In genomic region chr1:87263257-87263656, GRCm38 (mm10) we compare ENCODE assay signal across 22 mouse cellular contexts. TPM values are rescaled to one million over a fixed set of nuclear protein-coding genes. Genes with fewer than 3 reads are reported as not detected.
A peak's percentile ranks its signal among the peaks of the same experiment; 100 is the strongest.
DNase-seq lines count a peak whose midpoint lies in the region; ATAC-seq and TF ChIP-seq lines count a peak whose summit lies in the region.
"Had no signal": no experiment of that assay in that cellular context is flagged by ENCODE, and none has a peak within 500 bp of the region (broad histone marks: within the 10 kb centered on the region; RNA-seq: fewer than 3 reads in every experiment).

No protein-coding gene starts in this region.

- no peak overlapping the region for H3ac ChIP-seq in myocyte (ENCODE audit: control insufficient read depth, insufficient read length)

- no peaks in the 10 kb centered on the region for H3K36me3 ChIP-seq in midbrain, embryonic 11.5 days (ENCODE audit: control insufficient read depth, insufficient read depth, low read length)
- H3K36me3 ChIP-seq in midbrain, embryonic 15.5 days (replicated peaks): no peaks in the 10 kb centered on the region
- no peaks in the 10 kb centered on the region for H3K36me3 ChIP-seq in forebrain, embryonic 11.5 days (ENCODE audit: control insufficient read depth, insufficient read depth, low read length)
- no peaks in the 10 kb centered on the region for H3K36me3 ChIP-seq in myocyte (ENCODE audit: control insufficient read depth, insufficient read depth)
- H3K36me3 ChIP-seq: intestine, embryonic 15.5 days; limb, embryonic 12.5 days had no signal

- no peak overlapping the region for H3K27ac ChIP-seq in midbrain, embryonic 11.5 days (ENCODE audit: low read depth, low read length)
- H3K27ac ChIP-seq in midbrain, embryonic 15.5 days: no peak overlapping the region
- H3K27ac ChIP-seq in forebrain, embryonic 11.5 days (ENCODE audit: low read depth, low read length): no peak overlapping the region
- H3K27ac ChIP-seq: intestine, embryonic 15.5 days; kidney, postnatal 0 days; layer of hippocampus, adult 2 months; limb, embryonic 12.5 days; liver, embryonic 14.5 days had no signal

- no peak overlapping the region for H3K9ac ChIP-seq in midbrain, embryonic 11.5 days (ENCODE audit: low read length)
- H3K9ac ChIP-seq in midbrain, embryonic 15.5 days: no peak overlapping the region
- H3K9ac ChIP-seq in forebrain, embryonic 11.5 days (ENCODE audit: low read length): no peak overlapping the region
- H3K9ac ChIP-seq: liver, embryonic 14.5 days had no signal

- no peaks in the 10 kb centered on the region for H3K79me2 ChIP-seq in myocyte (ENCODE audit: control insufficient read depth, insufficient read depth)

- no peak for TF ChIP-seq POLR2A in myocyte (IDR thresholded peaks at IDR 0.05; ENCODE audit: insufficient read length, low read depth)

- no peaks in the 10 kb centered on the region for H3K9me3 ChIP-seq in midbrain, embryonic 11.5 days (ENCODE audit: control insufficient read depth, low read length)
- no peaks in the 10 kb centered on the region for H3K9me3 ChIP-seq in midbrain, embryonic 15.5 days
- H3K9me3 ChIP-seq in forebrain, embryonic 11.5 days (ENCODE audit: control insufficient read depth, low read length): no peaks in the 10 kb centered on the region
- H3K9me3 ChIP-seq: intestine, embryonic 15.5 days; limb, embryonic 12.5 days had no signal

- H3K27me3 ChIP-seq in midbrain, embryonic 11.5 days (ENCODE audit: control insufficient read depth, insufficient read depth, low read length): peaks cover 54% of the 10 kb centered on the region
- H3K27me3 ChIP-seq in midbrain, embryonic 15.5 days (replicated peaks): peaks cover 60% of the 10 kb centered on the region
- peaks cover 44% of the 10 kb centered on the region for H3K27me3 ChIP-seq in forebrain, embryonic 11.5 days (ENCODE audit: control insufficient read depth, insufficient read depth, low read length)
- H3K27me3 ChIP-seq in myocyte (ENCODE audit: control insufficient read depth, insufficient read depth, insufficient read length): peaks cover 10% of the 10 kb centered on the region

- peak; percentile 25 for DNase-seq in embryo, embryonic 11 days
- no peak for DNase-seq in embryo, embryonic 9.5 days (ENCODE audit: extremely low spot score)
- DNase-seq in midbrain, embryonic 11.5 days (ENCODE audit: low spot score, missing footprints): peak; percentile 92
- no peak for DNase-seq in forebrain, embryonic 11.5 days (ENCODE audit: low spot score)
- no peak for DNase-seq in c-Kit-positive CD71-positive TER-119-positive erythroid progenitor cells, embryonic 14.5 days (ENCODE audit: low spot score)
- DNase-seq in heart, adult 18-20 months: no peak
- DNase-seq: cerebellum, adult 18-20 months had no signal

- peaks cover 10% of the 10 kb centered on the region for H3K4me1 ChIP-seq in midbrain, embryonic 11.5 days (ENCODE audit: control insufficient read depth, insufficient read depth, low read length)
- H3K4me1 ChIP-seq in midbrain, embryonic 15.5 days: peaks cover 26% of the 10 kb centered on the region
- peaks cover 15% of the 10 kb centered on the region for H3K4me1 ChIP-seq in forebrain, embryonic 11.5 days (replicated peaks; ENCODE audit: control insufficient read depth, insufficient read depth, low read length)

- 3% methylated on average over 9 of the region's 9 CpGs for WGBS in midbrain, embryonic 11.5 days
- 2% methylated on average over 9 of the region's 9 CpGs for WGBS in midbrain, embryonic 15.5 days
- 2% methylated on average over 9 of the region's 9 CpGs for WGBS in forebrain, embryonic 11.5 days

- H3K4me3 ChIP-seq in midbrain, embryonic 11.5 days (ENCODE audit: low read depth, low read length): no peak overlapping the region
- H3K4me3 ChIP-seq in midbrain, embryonic 15.5 days: no peak overlapping the region
- H3K4me3 ChIP-seq in forebrain, embryonic 11.5 days (ENCODE audit: low read depth, low read length): no peak overlapping the region
- H3K4me3 ChIP-seq in myocyte: peak overlapping the region; percentile 17

- no peak for ATAC-seq in midbrain, embryonic 11.5 days (ENCODE audit: low FRiP score)
- no peak for ATAC-seq in midbrain, embryonic 15.5 days (replicated peaks)
- ATAC-seq in forebrain, embryonic 11.5 days (replicated peaks; ENCODE audit: low FRiP score): no peak; the same call in 1 of the 2 replicates
- ATAC-seq: activated CD4-positive, CD25-positive, alpha-beta regulatory T cell, adult 4 months; intestine, embryonic 15.5 days; lung, postnatal 0 days had no signal

- H3K4me2 ChIP-seq in midbrain, embryonic 11.5 days: peak overlapping the region; percentile 1; the same call in 1 of the 2 replicates
- H3K4me2 ChIP-seq in midbrain, embryonic 15.5 days: no peak overlapping the region
- peak overlapping the region; percentile 27; the same call in 1 of the 2 replicates for H3K4me2 ChIP-seq in forebrain, embryonic 11.5 days (ENCODE audit: low read depth, low read length, severe bottlenecking)
- no peak overlapping the region for H3K4me2 ChIP-seq in myocyte (ENCODE audit: low read depth)

TF ChIP-seq in myocyte, 11 proteins besides CTCF, POLR2A, EP300 and RAD21:
- no peak for TF ChIP-seq SRF (IDR thresholded peaks at IDR 0.05; ENCODE audit: control insufficient read depth, insufficient read length, low read depth)
- no peak for TF ChIP-seq TCF3 (IDR thresholded peaks at IDR 0.05; ENCODE audit: insufficient read length, low read depth)
- TF ChIP-seq REST (IDR thresholded peaks at IDR 0.05; ENCODE audit: insufficient read depth, insufficient read length): no peak
- no peak for TF ChIP-seq CEBPB (IDR thresholded peaks at IDR 0.05; ENCODE audit: insufficient read depth, poor library complexity, severe bottlenecking)
- no peak for TF ChIP-seq E2F4 (IDR thresholded peaks at IDR 0.05; ENCODE audit: insufficient read depth)
- TF ChIP-seq TCF12 (IDR thresholded peaks at IDR 0.05; ENCODE audit: insufficient read depth, poor library complexity, severe bottlenecking): no peak
- TF ChIP-seq MYOD1 (IDR thresholded peaks at IDR 0.05; ENCODE audit: control insufficient read depth in 1 of 3, insufficient read length in 2 of 3, low read depth in 2 of 3): no peak
- TF ChIP-seq MYOG (IDR thresholded peaks at IDR 0.05; ENCODE audit: control insufficient read depth in 1 of 3, insufficient read depth in 1 of 3, insufficient read length in 2 of 3, low read depth in 2 of 3): no peak
- TF ChIP-seq POLR2AphosphoS2 (IDR thresholded peaks at IDR 0.05; ENCODE audit: insufficient read length, low read depth): no peak
- TF ChIP-seq MAX (IDR thresholded peaks at IDR 0.05; ENCODE audit: low read depth): no peak
TF ChIP-seq in myocyte: peak in this region for 0.

RNA-seq across cellular contexts. Expression of gene Efhd1, which starts 0.9 kb away (rescaled TPM):
- polyA plus RNA-seq in midbrain, embryonic 11.5 days (2014; fragmentation: Nextera tagmentation; extraction: Ambion mirVana): 0.58 and 0.83 TPM in 2 replicates
- 0.58 and 1.2 TPM in 2 replicates for polyA plus RNA-seq in midbrain, embryonic 15.5 days (2015; fragmentation: Nextera tagmentation; extraction: Ambion mirVana)
- polyA plus RNA-seq in forebrain, embryonic 11.5 days (2014; fragmentation: Nextera tagmentation; extraction: Ambion mirVana): 2.2 and 2.6 TPM in 2 replicates
- polyA plus RNA-seq in myocyte (2012; fragmentation: generic; extraction: Trizol): 2.1 TPM
- 1 to 10 TPM; 4.4 to 4.8 TPM for total RNA-seq in heart, adult 18-20 months (2021)
- polyA plus RNA-seq: activated CD4-positive, CD25-positive, alpha-beta regulatory T cell, adult 4 months; liver, embryonic 14.5 days had no signal

RNA-seq across cellular contexts. Expression of gene Eif4e2, which starts 49.5 kb away (rescaled TPM):
- 130 and 135 TPM in 2 replicates for polyA plus RNA-seq in midbrain, embryonic 11.5 days (2014; fragmentation: Nextera tagmentation; extraction: Ambion mirVana)
- 91.7 and 95.4 TPM in 2 replicates for polyA plus RNA-seq in midbrain, embryonic 15.5 days (2015; fragmentation: Nextera tagmentation; extraction: Ambion mirVana)
- 138 and 141 TPM in 2 replicates for polyA plus RNA-seq in forebrain, embryonic 11.5 days (2014; fragmentation: Nextera tagmentation; extraction: Ambion mirVana)
- polyA plus RNA-seq in myocyte (2012; fragmentation: generic; extraction: Trizol): 221 TPM
- 10 to 100 TPM; 50.2 to 51.8 TPM for total RNA-seq in heart, adult 18-20 months (2021)

RNA-seq across cellular contexts. Expression of gene Chrng, which starts 58.8 kb away (rescaled TPM):
- polyA plus RNA-seq in midbrain, embryonic 11.5 days (2014; fragmentation: Nextera tagmentation; extraction: Ambion mirVana): not detected in 2 replicates
- not detected in 2 replicates for polyA plus RNA-seq in midbrain, embryonic 15.5 days (2015; fragmentation: Nextera tagmentation; extraction: Ambion mirVana)
- polyA plus RNA-seq in forebrain, embryonic 11.5 days (2014; fragmentation: Nextera tagmentation; extraction: Ambion mirVana): 0.23 TPM in 1 of 2 replicates, not detected in the other
- 376 TPM for polyA plus RNA-seq in myocyte (2012; fragmentation: generic; extraction: Trizol)
- not detected for total RNA-seq in heart, adult 18-20 months (2021)
- total RNA-seq: gastrocnemius, adult 18-20 months; heart, adult 8-10 months; heart, postnatal 10 days; layer of hippocampus, adult 2 months; left cerebral cortex, adult 8-10 months had no signal
- polyA plus RNA-seq: activated CD4-positive, CD25-positive, alpha-beta regulatory T cell, adult 4 months; cortical plate, adult 2 months; kidney, postnatal 0 days; liver, embryonic 14.5 days; urinary bladder, adult 2 months had no signal

Comparison
In these comparisons a context has a peak if more than half of its experiments do, and no peak if none do; other contexts are left out.
1. DNase-seq: peak in embryo, embryonic 11 days (single experiment) and midbrain, embryonic 11.5 days (single experiment); none in embryo, embryonic 9.5 days (single experiment), forebrain, embryonic 11.5 days (single experiment), c-Kit-positive CD71-positive TER-119-positive erythroid progenitor cells, embryonic 14.5 days (single experiment) and heart, adult 18-20 months (0 of 2).
2. H3K4me2 ChIP-seq: peak in midbrain, embryonic 11.5 days (single experiment) and forebrain, embryonic 11.5 days (single experiment); none in midbrain, embryonic 15.5 days (single experiment) and myocyte (single experiment).
3. RNA of gene Chrng, which starts 58.8 kb away (polyA plus RNA-seq): 376 TPM in myocyte (single experiment); not detected in midbrain, embryonic 11.5 days, not detected in midbrain, embryonic 15.5 days and 0.23 TPM in forebrain, embryonic 11.5 days; every median in the first group is over 100 times any median in the second.